Mouse (Mus musculus) midbrain, embryonic 14.5 days (tissue): ENCODE data around the gene Gata3. TPM values are rescaled to one million over a fixed set of nuclear protein-coding genes. Genes with fewer than 3 reads are reported as not detected.

Experiments used
- ATAC-seq: fragments of 200-750 bp; cut with Nextera tagmentation; 2 replicates; pipeline ENCODE4 v1.8.0; 2017; ENCODE audit warnings: moderate number of reproducible peaks, moderate library complexity; ENCODE audit not compliant: low FRiP score, low TSS enrichment
- DNase-seq: peaks from one replicate; pipeline ENCODE4 v3.0.0-alpha.2; 2015
- H3K27ac ChIP-seq: fragments of 300-500 bp; sonication (generic); replicated peaks from 2 replicates; pipeline ENCODE4 v1.5.1; 2014; ENCODE audit warnings: mild to moderate bottlenecking, low read depth, low read length, moderate library complexity
- H3K27me3 ChIP-seq: fragments of 300-500 bp; sonication (generic); 2 replicates; pipeline ENCODE4 v1.6.1; 2014; ENCODE audit warnings: low read length, control low read depth, mixed read lengths; ENCODE audit not compliant: control insufficient read depth, insufficient read depth
- H3K36me3 ChIP-seq: fragments of 300-500 bp; sonication (generic); 2 replicates; pipeline ENCODE4 v1.6.1; 2014; ENCODE audit warnings: low read length, control low read depth; ENCODE audit not compliant: control insufficient read depth, insufficient read depth
- H3K4me1 ChIP-seq: fragments of 300-500 bp; sonication (generic); 2 replicates; pipeline ENCODE4 v1.6.1; 2014; ENCODE audit warnings: mild to moderate bottlenecking, antibody characterized with exemption, low read length, control low read depth; ENCODE audit not compliant: control insufficient read depth, insufficient read depth
- H3K4me2 ChIP-seq: fragments of 300-500 bp; sonication (generic); 2 replicates; pipeline ENCODE4 v1.6.1; 2014; ENCODE audit warnings: mild to moderate bottlenecking, low read length, moderate library complexity
- H3K4me3 ChIP-seq: fragments of 300-500 bp; sonication (generic); replicated peaks from 2 replicates; pipeline ENCODE4 v1.5.1; 2014; ENCODE audit warnings: low read depth, low read length
- H3K9ac ChIP-seq: fragments of 300-500 bp; sonication (generic); replicated peaks from 2 replicates; pipeline ENCODE4 v1.6.1; 2014; ENCODE audit warnings: mild to moderate bottlenecking, low read length, moderate library complexity
- H3K9me3 ChIP-seq: fragments of 300-500 bp; sonication (generic); 2 replicates; pipeline ENCODE4 v1.6.1; 2016; ENCODE audit warnings: low read length, control low read depth, mixed read lengths; ENCODE audit not compliant: control insufficient read depth
- WGBS: fragments of 180-500 bp; shearing (Covaris S2); extraction: QIAGEN DNeasy Blood & Tissue Kit; methylation state at CpG from one replicate; pipeline ENCODE4 v1.1.7; 2014; 5-methylcytosine and 5-hydroxymethylcytosine counted together
- polyA plus RNA-seq: library from polyadenylated mRNA; unstranded; fragments of >200 nt; fragmentation: Nextera tagmentation; extraction: Ambion mirVana; gene quantifications from 2 replicates; pipeline ENCODE4 v1.2.1, GENCODE M21; 2014

Gene Gata3
- polyA plus RNA-seq, 1 experiment from 2014 or later: 120 TPM

GRCm38 (mm10) chr2:9888913-9889650 is 752 bp downstream of the Gata3 start, which contains the start of gene 9230102O04Rik:
9230102O04Rik (minus strand) TSS chr2:9889540.
- H3K9ac ChIP-seq: peak within 1 kb of the TSS; percentile 3; the same call in 1 of the 2 replicates
- under 1% methylated on average over 30 of the region's 30 CpGs for WGBS
- peak within 1 kb of the TSS; percentile 45 for H3K4me3 ChIP-seq
- peaks cover 74% of the 10 kb centered on the region for H3K27me3 ChIP-seq
- H3K36me3 ChIP-seq: no peaks in the 10 kb centered on the region
- H3K4me1 ChIP-seq: no peaks in the 10 kb centered on the region
- H3K4me2 ChIP-seq: peak within 1 kb of the TSS; percentile 65
- DNase-seq: peak; percentile 75
- ATAC-seq: peak; percentile 55
- H3K9me3 ChIP-seq: no peaks in the 10 kb centered on the region
- H3K27ac ChIP-seq: no peak within 1 kb of the TSS

GRCm38 (mm10) chr2:9887636-9888035 is 2.2 kb downstream of the Gata3 start:
- peak overlapping the region; percentile 89 for H3K27ac ChIP-seq
- no peaks in the 10 kb centered on the region for H3K36me3 ChIP-seq
- H3K4me2 ChIP-seq: peak overlapping the region; percentile 65
- peak; percentile 38 for ATAC-seq
- peak overlapping the region; percentile 69 for H3K9ac ChIP-seq
- DNase-seq: peak; percentile 75
- no peaks in the 10 kb centered on the region for H3K4me1 ChIP-seq
- no peaks in the 10 kb centered on the region for H3K9me3 ChIP-seq
- under 1% methylated on average over 7 of the region's 7 CpGs for WGBS
- H3K27me3 ChIP-seq: peaks cover 65% of the 10 kb centered on the region
- peak overlapping the region; percentile 45 for H3K4me3 ChIP-seq

- H3K4me2 ChIP-seq: peak overlapping the region; percentile 65
Measured at GRCm38 (mm10) chr2:9886921-9887610, 2.8 kb downstream of the Gata3 start.

GRCm38 (mm10) chr2:9886031-9886430 is 3.8 kb downstream of the Gata3 start:
- Histone ChIP-seq H3K9ac (peak overlapping the region; percentile 69), H3K36me3 (no peaks in the 10 kb centered on the region), H3K27ac (peak overlapping the region; percentile 89), H3K4me1 (peaks cover 4% of the 10 kb centered on the region; the same call in 1 of the 2 replicates), H3K4me2 (peak overlapping the region; percentile 65), H3K9me3 (no peaks in the 10 kb centered on the region), H3K27me3 (peaks cover 77% of the 10 kb centered on the region), H3K4me3 (peak overlapping the region; percentile 45)
- no peak for ATAC-seq
- DNase-seq: peak; percentile 24
- 4% methylated on average over 3 of the region's 3 CpGs for WGBS

More at GRCm38 (mm10) chr2:9886921-9887610, 2.8 kb downstream of the Gata3 start:
- DNase-seq (peak; percentile 17), ATAC-seq (no peak)
- Histone ChIP-seq H3K4me3 (peak overlapping the region; percentile 45), H3K27ac (peak overlapping the region; percentile 89), H3K27me3 (peaks cover 71% of the 10 kb centered on the region), H3K36me3 (no peaks in the 10 kb centered on the region), H3K4me1 (no peaks in the 10 kb centered on the region), H3K9ac (peak overlapping the region; percentile 69), H3K9me3 (no peaks in the 10 kb centered on the region)
- WGBS: 1% methylated on average over 7 of the region's 7 CpGs

GRCm38 (mm10) chr2:9885217-9885770 is 4.5 kb downstream of the Gata3 start:
- 3% methylated on average over 14 of the region's 14 CpGs for WGBS
- no peaks in the 10 kb centered on the region for H3K9me3 ChIP-seq
- H3K27ac ChIP-seq: peak overlapping the region; percentile 89
- H3K36me3 ChIP-seq: no peaks in the 10 kb centered on the region
- no peak for ATAC-seq
- peak overlapping the region; percentile 45 for H3K4me3 ChIP-seq
- H3K4me2 ChIP-seq: peak overlapping the region; percentile 65
- H3K27me3 ChIP-seq: peaks cover 77% of the 10 kb centered on the region
- peak; percentile 50 for DNase-seq
- peaks cover 8% of the 10 kb centered on the region; the same call in 1 of the 2 replicates for H3K4me1 ChIP-seq
- H3K9ac ChIP-seq: peak overlapping the region; percentile 69

GRCm38 (mm10) chr2:9884533-9885216 is 5.2 kb downstream of the Gata3 start:
- WGBS: under 1% methylated on average over 15 of the region's 15 CpGs
- no peak for ATAC-seq
- DNase-seq: peak; percentile 51
- Histone ChIP-seq H3K9me3 (no peaks in the 10 kb centered on the region), H3K4me3 (peak overlapping the region; percentile 45), H3K4me2 (peak overlapping the region; percentile 65), H3K27ac (peak overlapping the region; percentile 89), H3K4me1 (peaks cover 8% of the 10 kb centered on the region; the same call in 1 of the 2 replicates), H3K9ac (peak overlapping the region; percentile 69), H3K27me3 (peaks cover 77% of the 10 kb centered on the region), H3K36me3 (no peaks in the 10 kb centered on the region)

- Histone ChIP-seq H3K4me1 (peaks cover 8% of the 10 kb centered on the region; the same call in 1 of the 2 replicates), H3K9ac (peak overlapping the region; percentile 69), H3K4me3 (peak overlapping the region; percentile 45), H3K27me3 (peaks cover 77% of the 10 kb centered on the region), H3K36me3 (no peaks in the 10 kb centered on the region), H3K4me2 (peak overlapping the region; percentile 65), H3K27ac (peak overlapping the region; percentile 89), H3K9me3 (no peaks in the 10 kb centered on the region)
- DNase-seq: no peak
- WGBS: 0% methylated on average over 27 of the region's 27 CpGs
- ATAC-seq: no peak
Measured at GRCm38 (mm10) chr2:9883803-9884532, 5.9 kb downstream of the Gata3 start.
